Mouse (Mus musculus) liver, embryonic 11.5 days (tissue): ENCODE measurements around the gene Csrnp3. TPM values are rescaled to one million over a fixed set of nuclear protein-coding genes. Genes with fewer than 3 reads are reported as not detected.

Experiments
- ATAC-seq: fragments of 200-750 bp; cut with Nextera tagmentation; replicated peaks from 2 replicates; pipeline ENCODE4 v1.8.0; 2017; ENCODE audit warnings: moderate number of reproducible peaks, mild to moderate bottlenecking, moderate TSS enrichment, moderate library complexity; ENCODE audit not compliant: low FRiP score
- DNase-seq: peaks from one replicate; pipeline ENCODE4 v3.0.0-alpha.2; 2017; ENCODE audit warnings: low spot score
- H3K27ac ChIP-seq: fragments of 300-500 bp; sonication (generic); 2 replicates; pipeline ENCODE4 v1.5.1; 2014; ENCODE audit warnings: mild to moderate bottlenecking, low read depth, low read length, control low read depth
- H3K27me3 ChIP-seq: fragments of 300-500 bp; sonication (generic); replicated peaks from 2 replicates; pipeline ENCODE4 v1.6.1; 2014; ENCODE audit warnings: low read length, mixed read lengths; ENCODE audit not compliant: control insufficient read depth, insufficient read depth
- H3K36me3 ChIP-seq: fragments of 300-500 bp; sonication (generic); 2 replicates; pipeline ENCODE4 v1.6.1; 2014; ENCODE audit warnings: mild to moderate bottlenecking, low read length, moderate library complexity, mixed read lengths; ENCODE audit not compliant: control insufficient read depth, insufficient read depth
- H3K4me1 ChIP-seq: fragments of 300-500 bp; sonication (generic); replicated peaks from 2 replicates; pipeline ENCODE4 v1.6.1; 2014; ENCODE audit warnings: low read length, mixed read lengths; ENCODE audit not compliant: control insufficient read depth, insufficient read depth
- H3K4me2 ChIP-seq: fragments of 300-500 bp; sonication (generic); 2 replicates; pipeline ENCODE4 v1.6.1; 2014; ENCODE audit warnings: mild to moderate bottlenecking, control low read depth, moderate library complexity
- H3K4me3 ChIP-seq: fragments of 300-500 bp; sonication (generic); 2 replicates; pipeline ENCODE4 v1.5.1; 2014; ENCODE audit warnings: low read depth, low read length, control low read depth
- H3K9ac ChIP-seq: fragments of 300-500 bp; sonication (generic); 2 replicates; pipeline ENCODE4 v1.6.1; 2014; ENCODE audit warnings: low read depth, low read length, control low read depth
- H3K9me3 ChIP-seq: fragments of 300-500 bp; sonication (generic); 2 replicates; pipeline ENCODE4 v1.6.1; 2016; ENCODE audit warnings: low read length, inconsistent platforms, mixed read lengths; ENCODE audit not compliant: control insufficient read depth
- WGBS: fragments of 180-500 bp; shearing (Covaris S2); extraction: QIAGEN DNeasy Blood & Tissue Kit; methylation state at CpG from one replicate; pipeline ENCODE4 v1.1.7; 2014; 5-methylcytosine and 5-hydroxymethylcytosine counted together
- polyA plus RNA-seq: library from polyadenylated mRNA; unstranded; fragments of >200 nt; fragmentation: Nextera tagmentation; extraction: Ambion mirVana; gene quantifications from 2 replicates; pipeline ENCODE4 v1.2.1, GENCODE M21; 2014

Gene Csrnp3
- polyA plus RNA-seq, 1 experiment from 2014 or later = 0.51 TPM

DNA sequence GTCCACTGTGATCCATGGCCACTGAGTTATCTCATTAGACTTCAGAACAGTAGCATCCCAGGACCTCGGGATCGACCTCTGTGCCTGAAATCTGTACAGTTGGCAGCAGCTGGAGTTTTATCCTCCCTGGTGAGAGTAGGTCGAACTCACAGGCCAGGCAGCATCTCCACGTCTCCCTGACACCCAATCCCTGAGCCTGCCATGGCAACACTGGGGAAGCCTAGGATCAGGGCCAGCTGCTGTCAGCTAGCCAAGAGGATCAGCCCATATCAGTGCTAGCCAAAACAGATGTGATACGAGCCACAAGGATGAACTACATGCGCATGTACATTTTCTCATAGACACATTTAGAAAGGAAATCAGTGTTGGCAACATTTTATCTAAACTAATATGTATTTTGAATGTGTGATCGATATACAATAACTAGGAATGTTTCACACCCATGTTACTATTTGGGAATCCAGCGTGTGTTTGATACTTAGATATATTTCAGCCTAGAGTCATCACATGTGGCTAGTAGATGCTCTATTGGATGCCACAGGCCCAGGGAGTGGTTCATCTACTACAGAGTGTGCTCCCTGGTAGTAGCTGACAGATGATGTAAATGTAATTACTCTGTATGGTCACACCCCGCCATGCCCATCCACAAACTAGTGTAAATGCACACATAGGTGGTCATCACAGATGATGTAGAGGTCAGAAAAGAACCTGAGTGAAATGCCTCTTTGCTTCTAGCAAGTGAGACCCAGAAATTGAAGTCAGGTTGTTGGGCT, 189.5 kb downstream of the Csrnp3 start:
- Histone ChIP-seq H3K36me3 (no peaks in the 10 kb centered on the region), H3K4me2 (no peak overlapping the region), H3K9me3 (no peaks in the 10 kb centered on the region), H3K27ac (no peak overlapping the region), H3K4me3 (no peak overlapping the region), H3K27me3 (no peaks in the 10 kb centered on the region), H3K4me1 (no peaks in the 10 kb centered on the region), H3K9ac (no peak overlapping the region)
- 76% methylated on average over 9 of the region's 9 CpGs for WGBS
- ATAC-seq (no peak), DNase-seq (no peak)

GRCm38 (mm10) chr2:66040611-66041010, 195.0 kb downstream of the Csrnp3 start:
- no peak overlapping the region for H3K9ac ChIP-seq
- H3K4me2 ChIP-seq = no peak overlapping the region
- no peaks in the 10 kb centered on the region for H3K27me3 ChIP-seq
- no peaks in the 10 kb centered on the region for H3K36me3 ChIP-seq
- H3K9me3 ChIP-seq = no peaks in the 10 kb centered on the region
- no peak for ATAC-seq
- H3K4me1 ChIP-seq = no peaks in the 10 kb centered on the region
- H3K27ac ChIP-seq = no peak overlapping the region
- no peak for DNase-seq
- no peak overlapping the region for H3K4me3 ChIP-seq

DNA sequence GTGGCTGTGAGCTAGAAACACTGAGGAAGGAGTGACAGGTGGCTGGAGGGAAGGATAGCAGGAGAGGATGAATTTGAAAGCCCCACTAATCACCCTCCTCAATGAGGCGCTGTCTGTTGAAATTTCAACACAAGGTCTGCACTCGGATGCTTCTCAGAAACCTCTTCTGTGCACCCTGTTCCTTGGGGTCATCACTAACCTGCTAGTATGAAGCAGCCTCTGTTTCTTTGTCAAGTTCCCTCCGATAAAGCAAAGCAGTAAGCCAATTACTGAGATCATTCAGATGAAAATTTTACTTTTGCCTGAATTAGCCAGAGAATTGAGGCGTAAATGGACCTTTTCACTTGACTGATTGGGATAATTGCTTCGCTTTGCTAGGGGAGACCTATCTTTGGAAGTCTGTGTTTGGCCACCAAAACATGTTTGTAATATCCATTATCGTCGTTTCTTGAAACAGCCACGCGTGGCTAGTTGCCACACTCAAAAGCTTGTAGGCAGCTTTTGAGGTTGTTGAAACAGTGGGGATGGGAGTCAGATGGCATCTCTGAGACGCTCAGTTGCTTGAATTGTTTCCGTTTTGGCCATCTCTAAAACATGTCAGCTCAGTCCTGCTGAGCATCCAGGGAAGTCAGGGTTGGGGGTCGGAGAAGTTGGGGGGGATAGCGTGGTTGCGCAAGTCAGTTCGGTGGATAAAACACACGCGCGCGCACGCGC, 195.8 kb downstream of the Csrnp3 start:
- DNase-seq (no peak), ATAC-seq (no peak)
- no peaks in the 10 kb centered on the region for H3K4me1 ChIP-seq
- H3K36me3 ChIP-seq = no peaks in the 10 kb centered on the region
- no peaks in the 10 kb centered on the region for H3K27me3 ChIP-seq
- H3K4me2 ChIP-seq = no peak overlapping the region
- H3K9ac ChIP-seq = no peak overlapping the region
- no peak overlapping the region for H3K27ac ChIP-seq
- WGBS = 90% methylated on average over 21 of the region's 21 CpGs
- no peak overlapping the region for H3K4me3 ChIP-seq
- H3K9me3 ChIP-seq = no peaks in the 10 kb centered on the region

- Histone ChIP-seq H3K9me3 (no peaks in the 10 kb centered on the region), H3K27ac (no peak overlapping the region), H3K36me3 (no peaks in the 10 kb centered on the region), H3K27me3 (no peaks in the 10 kb centered on the region), H3K4me1 (no peaks in the 10 kb centered on the region), H3K4me2 (no peak overlapping the region), H3K9ac (no peak overlapping the region), H3K4me3 (no peak overlapping the region)
- WGBS = 76% methylated on average over 9 of the region's 9 CpGs
- DNase-seq (no peak), ATAC-seq (no peak)
Observed at GRCm38 (mm10) chr2:66041917-66042419, 196.4 kb downstream of the Csrnp3 start.

GRCm38 (mm10) chr2:66043441-66044404, 198.2 kb downstream of the Csrnp3 start:
- no peak for DNase-seq
- Histone ChIP-seq H3K36me3 (no peaks in the 10 kb centered on the region), H3K4me3 (no peak overlapping the region), H3K9me3 (no peaks in the 10 kb centered on the region), H3K27ac (no peak overlapping the region), H3K9ac (no peak overlapping the region), H3K4me1 (no peaks in the 10 kb centered on the region), H3K4me2 (no peak overlapping the region), H3K27me3 (no peaks in the 10 kb centered on the region)
- 77% methylated on average over 17 of the region's 17 CpGs for WGBS
- no peak for ATAC-seq

DNA sequence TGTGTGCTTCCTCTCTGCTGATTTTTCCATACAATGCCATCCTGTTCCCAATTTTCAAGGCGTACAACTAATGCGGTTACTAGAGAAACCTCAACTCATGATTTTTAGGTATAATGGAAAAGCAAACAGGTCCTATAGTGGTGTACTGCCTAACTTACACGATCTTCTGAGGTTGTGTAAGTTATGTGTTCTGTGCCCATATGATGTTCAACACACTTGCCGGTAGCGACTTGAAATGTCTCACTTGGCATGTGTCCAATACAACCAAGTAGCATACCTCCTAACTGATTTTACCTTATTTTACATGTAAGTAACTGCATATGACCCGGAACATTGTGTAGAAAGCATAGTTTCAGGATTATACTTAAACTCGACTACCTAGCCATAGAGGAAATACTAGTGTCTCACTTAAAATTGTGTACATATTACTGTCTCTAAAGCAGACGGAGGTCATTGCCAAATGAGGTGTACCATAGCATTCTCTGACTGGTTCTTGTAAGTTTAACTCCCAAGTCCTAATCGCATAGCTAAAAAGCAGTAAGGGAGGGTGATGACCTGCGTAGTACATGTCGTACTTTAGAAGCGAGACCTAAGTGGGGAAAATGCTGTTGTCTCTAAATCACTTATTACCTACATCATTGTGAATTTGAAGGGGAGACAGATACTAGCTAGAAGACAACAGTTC, 199.0 kb downstream of the Csrnp3 start:
- Histone ChIP-seq H3K27me3 (no peaks in the 10 kb centered on the region), H3K4me3 (no peak overlapping the region), H3K4me2 (no peak overlapping the region), H3K9me3 (no peaks in the 10 kb centered on the region), H3K4me1 (no peaks in the 10 kb centered on the region), H3K36me3 (no peaks in the 10 kb centered on the region), H3K27ac (no peak overlapping the region), H3K9ac (no peak overlapping the region)
- 91% methylated on average over 12 of the region's 12 CpGs for WGBS
- DNase-seq (no peak), ATAC-seq (no peak)

- H3K9me3 ChIP-seq = no peaks in the 10 kb centered on the region
- no peak overlapping the region for H3K4me2 ChIP-seq
- no peak overlapping the region for H3K27ac ChIP-seq
- 85% methylated on average over 10 of the region's 10 CpGs for WGBS
- DNase-seq (no peak), ATAC-seq (no peak)
- no peaks in the 10 kb centered on the region for H3K4me1 ChIP-seq
- H3K4me3 ChIP-seq = no peak overlapping the region
- H3K27me3 ChIP-seq = no peaks in the 10 kb centered on the region
- no peak overlapping the region for H3K9ac ChIP-seq
- H3K36me3 ChIP-seq = no peaks in the 10 kb centered on the region
Observed at GRCm38 (mm10) chr2:66063291-66063690, 217.7 kb downstream of the Csrnp3 start.

DNA sequence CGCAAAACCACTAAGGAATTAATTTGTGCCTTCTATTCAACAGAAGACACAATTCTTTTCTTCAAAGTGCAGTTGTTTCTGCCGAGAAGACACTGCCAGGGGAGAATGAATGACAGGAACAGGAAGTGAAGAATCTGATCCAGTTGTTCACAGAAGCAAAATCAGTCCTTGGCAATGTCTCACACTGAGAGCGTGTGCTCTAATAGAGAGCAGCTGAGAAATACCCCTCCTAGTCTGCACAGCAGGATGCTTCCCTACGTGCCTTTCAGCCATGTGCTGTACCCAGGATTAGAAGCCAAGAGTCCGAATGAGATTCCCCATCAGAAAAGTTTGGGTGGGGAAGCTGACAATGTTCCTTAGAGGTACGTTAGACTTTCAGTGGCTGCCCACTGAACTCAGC, 223.9 kb downstream of the Csrnp3 start:
- Histone ChIP-seq H3K4me1 (no peaks in the 10 kb centered on the region), H3K27ac (no peak overlapping the region), H3K27me3 (no peaks in the 10 kb centered on the region), H3K9ac (no peak overlapping the region), H3K9me3 (no peaks in the 10 kb centered on the region), H3K4me3 (no peak overlapping the region), H3K4me2 (no peak overlapping the region), H3K36me3 (no peaks in the 10 kb centered on the region)
- ATAC-seq (no peak), DNase-seq (no peak)
- 52% methylated on average over 6 of the region's 6 CpGs for WGBS
